Mouse (Mus musculus) cerebellum, postnatal 25 days (tissue): Measurements from ENCODE around the gene 1700030J22Rik.
A peak's percentile ranks its signal among the peaks of the same experiment; 100 is the strongest.

Source experiments
- DNase-seq, 2 experiments: peaks; one replicate each; pipeline ENCODE4 v3.0.0; 2021; ENCODE audit warnings: mixed read lengths in 2 of 2

1700030J22Rik gene

GRCm38 (mm10) chr8:116951369-116951768, 27.4 kb downstream of the 1700030J22Rik start:
- no peak for DNase-seq

- DNase-seq, result no peak
Observed at GRCm38 (mm10) chr8:116947589-116947988, 31.2 kb downstream of the 1700030J22Rik start.

GRCm38 (mm10) chr8:116946851-116947250, 31.9 kb downstream of the 1700030J22Rik start:
- DNase-seq, result no peak

GRCm38 (mm10) chr8:116946268-116946838, 32.4 kb downstream of the 1700030J22Rik start:
- DNase-seq, result no peak

- DNase-seq, result no peak
Observed at GRCm38 (mm10) chr8:116945169-116945910, 33.4 kb downstream of the 1700030J22Rik start.

GRCm38 (mm10) chr8:116944385-116944696, 34.4 kb downstream of the 1700030J22Rik start:
- no peak for DNase-seq

GRCm38 (mm10) chr8:116943555-116944384, 35.0 kb downstream of the 1700030J22Rik start:
- peak; percentile 66 to 70 for DNase-seq

- DNase-seq, result peak; percentile 90 to 97
Observed at GRCm38 (mm10) chr8:116943161-116943554, 35.6 kb downstream of the 1700030J22Rik start, which contains the start of gene Atmin. Gene Atmin (plus strand): TSS chr8:116943393.

- no peak for DNase-seq
Observed at GRCm38 (mm10) chr8:116942284-116943058, 36.3 kb downstream of the 1700030J22Rik start.

GRCm38 (mm10) chr8:116935506-116935905, 43.3 kb downstream of the 1700030J22Rik start:
- DNase-seq, result no peak

GRCm38 (mm10) chr8:116934976-116935375, 43.8 kb downstream of the 1700030J22Rik start:
- no peak for DNase-seq

GRCm38 (mm10) chr8:116928588-116928987, 50.2 kb downstream of the 1700030J22Rik start:
- DNase-seq, result no peak

- peak in 1 of 2 experiments; percentile 51 for DNase-seq
Observed at GRCm38 (mm10) chr8:116927880-116928279, 50.9 kb downstream of the 1700030J22Rik start.

- DNase-seq, result no peak
Observed at GRCm38 (mm10) chr8:116923526-116923925, 55.2 kb downstream of the 1700030J22Rik start.

GRCm38 (mm10) chr8:116922060-116922757, 56.5 kb downstream of the 1700030J22Rik start:
- no peak for DNase-seq

- peak; percentile 97 for DNase-seq
Observed at GRCm38 (mm10) chr8:116921337-116922059, 57.3 kb downstream of the 1700030J22Rik start, which contains the start of the genes Cmc2 and Cenpn. Gene Cmc2 (minus strand): TSS chr8:116921455. Gene Cenpn (plus strand): TSS chr8:116921730.

- DNase-seq, result no peak
Observed at GRCm38 (mm10) chr8:116921005-116921336, 57.8 kb downstream of the 1700030J22Rik start.
